Mouse (Mus musculus) kidney, adult 18-20 months (tissue): Measurements from ENCODE around the gene Gm266.

ENCODE experiments used
- DNase-seq: peaks from one replicate; pipeline ENCODE4 v3.0.0; 2021

Gm266 gene

DNA sequence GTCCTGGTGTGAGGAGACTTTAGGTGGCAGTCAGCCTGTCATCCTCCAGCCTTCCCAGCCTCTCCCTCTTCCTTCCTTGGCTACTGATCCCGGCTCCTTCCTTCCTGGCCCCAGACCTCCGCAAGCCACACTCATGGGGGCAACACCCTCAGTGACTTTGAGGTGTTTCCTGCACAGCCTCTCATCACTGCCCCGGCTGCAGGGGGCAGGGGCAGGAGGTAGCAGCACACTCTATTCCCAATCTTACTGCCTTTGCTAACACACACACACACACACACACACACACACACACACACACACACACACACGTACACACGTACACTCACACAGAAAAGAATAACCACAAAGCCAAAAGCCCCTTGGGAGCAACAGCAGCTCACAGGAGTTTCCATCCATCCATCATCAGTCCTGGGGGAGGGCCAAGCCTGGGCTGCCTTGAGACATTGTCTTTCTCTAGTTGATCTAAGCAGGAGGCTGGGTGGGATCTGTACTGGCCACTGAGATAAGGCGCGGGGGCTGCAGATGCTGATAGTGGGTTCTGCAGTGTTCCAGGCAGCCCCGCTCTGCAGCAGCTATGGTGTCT is 50.8 kb downstream of the Gm266 start:
- DNase-seq, result peak; percentile 68
